Mouse (Mus musculus) bone marrow macrophage, adult 2 months (primary cell): ENCODE measurements at regions not wholly inside any gene's neighbourhood (a gene's known extent, or its start where the extent isn't known, plus 50 kb on each side); places are given as distances from the start of the nearest gene placed in this dataset.

Experiments
- CTCF ChIP-seq: IDR thresholded peaks from 2 replicates; pipeline ENCODE4 v1.5.1; 2012; ENCODE audit warnings: low read depth, mild to moderate bottlenecking, low read length, moderate library complexity
- POLR2A ChIP-seq: IDR thresholded peaks from 2 replicates; pipeline ENCODE4 v1.6.1; 2012; ENCODE audit warnings: mild to moderate bottlenecking, low read depth, low read length, borderline replicate concordance

GRCm38 (mm10) chr1:77174801-77175200 is 340.1 kb downstream of the Epha4 start:
- TF ChIP-seq CTCF, result no peak
- no peak for TF ChIP-seq POLR2A
